12 mouse cellular contexts compared by ENCODE assay signal in genomic region chr7:143546554-143546953, GRCm38 (mm10). TPM values are rescaled to one million over a fixed set of nuclear protein-coding genes. Genes with fewer than 3 reads are reported as not detected.
A peak's percentile ranks its signal among the peaks of the same experiment; 100 is the strongest.
DNase-seq lines count a peak whose midpoint lies in the region; ATAC-seq and TF ChIP-seq lines count a peak whose summit lies in the region.
"Had no signal": no experiment of that assay in that cellular context is flagged by ENCODE, and none has a peak within 500 bp of the region (broad histone marks: within the 10 kb centered on the region; RNA-seq: fewer than 3 reads in every experiment).

No protein-coding gene starts in this region.

- no peak for DNase-seq in stomach, postnatal 0 days (ENCODE audit: low spot score)
- no peak for DNase-seq in cerebellum, postnatal 10 days
- DNase-seq in cerebellum, adult 2 months, result no peak
- DNase-seq in thymus, postnatal 14 days, result no peak
- DNase-seq: adrenal gland, postnatal 10 days; cerebellum, postnatal 25 days; heart, postnatal 14 days; lung, postnatal 36 days had no signal

- H3K27ac ChIP-seq in heart, embryonic 15.5 days, result no peak overlapping the region
- no peak overlapping the region for H3K27ac ChIP-seq in heart, embryonic 12.5 days (ENCODE audit: poor library complexity, severe bottlenecking)
- H3K27ac ChIP-seq in stomach, embryonic 14.5 days (ENCODE audit: low read length), result no peak overlapping the region
- no peak overlapping the region for H3K27ac ChIP-seq in stomach, postnatal 0 days (replicated peaks)
- peak overlapping the region; percentile 15 for H3K27ac ChIP-seq in liver, embryonic 15.5 days (replicated peaks)
- no peak overlapping the region for H3K27ac ChIP-seq in cerebellum, adult 2 months (ENCODE audit: insufficient read depth, low read length)

- no peak for TF ChIP-seq CTCF in stomach, postnatal 0 days (IDR thresholded peaks at IDR 0.05; ENCODE audit: low read depth)
- no peak for TF ChIP-seq CTCF in cerebellum, adult 2 months (IDR thresholded peaks at IDR 0.05; ENCODE audit: borderline replicate concordance, insufficient read depth, low read depth, low read length)

- H3K4me2 ChIP-seq in heart, embryonic 15.5 days, result no peak overlapping the region; the same call in 1 of the 2 replicates
- H3K4me2 ChIP-seq in heart, embryonic 12.5 days, result no peak overlapping the region
- 0 out of 2 replicates have a peak overlapping the region, but pooled peaks have one; percentile 20 for H3K4me2 ChIP-seq in stomach, embryonic 14.5 days (replicated peaks; ENCODE audit: low read depth, low read length)
- H3K4me2 ChIP-seq in stomach, postnatal 0 days (replicated peaks; ENCODE audit: low read depth), result no peak overlapping the region
- peak overlapping the region; percentile 76; the same call in 1 of the 2 replicates for H3K4me2 ChIP-seq in liver, embryonic 15.5 days

- ATAC-seq in heart, embryonic 15.5 days (replicated peaks; ENCODE audit: insufficient number of reproducible peaks, insufficient read depth, low FRiP score, low read depth), result no peak
- no peak for ATAC-seq in heart, embryonic 12.5 days (ENCODE audit: insufficient number of reproducible peaks, low FRiP score)
- no peak for ATAC-seq in stomach, embryonic 14.5 days (ENCODE audit: insufficient number of reproducible peaks, insufficient read depth, low FRiP score, low read depth)
- no peak for ATAC-seq in stomach, postnatal 0 days (ENCODE audit: low FRiP score, low TSS enrichment)
- no peak for ATAC-seq in liver, embryonic 15.5 days (ENCODE audit: insufficient read depth)

- no peak overlapping the region for H3K4me3 ChIP-seq in heart, embryonic 15.5 days
- H3K4me3 ChIP-seq in heart, embryonic 12.5 days, result no peak overlapping the region
- no peak overlapping the region for H3K4me3 ChIP-seq in stomach, embryonic 14.5 days (ENCODE audit: low read depth, low read length)
- H3K4me3 ChIP-seq in stomach, postnatal 0 days (ENCODE audit: low read depth, low read length), result no peak overlapping the region
- no peak overlapping the region for H3K4me3 ChIP-seq in liver, embryonic 15.5 days (replicated peaks)
- no peak overlapping the region for H3K4me3 ChIP-seq in cerebellum, adult 2 months (replicated peaks; ENCODE audit: insufficient read depth, low read depth, low read length)

- H3K9ac ChIP-seq in heart, embryonic 15.5 days, result 0 out of 2 replicates have a peak overlapping the region, but pooled peaks have one; percentile 16
- no peak overlapping the region for H3K9ac ChIP-seq in heart, embryonic 12.5 days
- H3K9ac ChIP-seq in stomach, embryonic 14.5 days (replicated peaks; ENCODE audit: low read depth, low read length), result no peak overlapping the region
- H3K9ac ChIP-seq in stomach, postnatal 0 days (ENCODE audit: low read length), result no peak overlapping the region
- no peak overlapping the region for H3K9ac ChIP-seq in liver, embryonic 15.5 days

- 47% methylated on average over 2 of the region's 2 CpGs for WGBS in heart, embryonic 15.5 days
- WGBS in heart, embryonic 12.5 days, result 67% methylated on average over 2 of the region's 2 CpGs
- WGBS in stomach, embryonic 14.5 days, result 47% methylated on average over 2 of the region's 2 CpGs
- WGBS in stomach, postnatal 0 days, result 21% methylated on average over 2 of the region's 2 CpGs
- 50% methylated on average over 2 of the region's 2 CpGs for WGBS in liver, embryonic 15.5 days (ENCODE audit: insufficient replicate concordance)
- WGBS in cerebellum, adult 2 months, result 63% methylated on average over 2 of the region's 2 CpGs

- H3K4me1 ChIP-seq in heart, embryonic 15.5 days (replicated peaks), result peaks cover 42% of the 10 kb centered on the region
- peaks cover 42% of the 10 kb centered on the region for H3K4me1 ChIP-seq in heart, embryonic 12.5 days (replicated peaks)
- peaks cover 18% of the 10 kb centered on the region; the same call in 1 of the 2 replicates for H3K4me1 ChIP-seq in stomach, embryonic 14.5 days (ENCODE audit: control insufficient read depth, insufficient read depth, low read length)
- 0 out of 2 replicates have a peak, but pooled peaks cover 2% of the 10 kb centered on the region for H3K4me1 ChIP-seq in stomach, postnatal 0 days (replicated peaks; ENCODE audit: control insufficient read depth, insufficient read depth)
- peaks cover 63% of the 10 kb centered on the region for H3K4me1 ChIP-seq in liver, embryonic 15.5 days (replicated peaks)
- peaks cover 3% of the 10 kb centered on the region; the same call in 1 of the 2 replicates for H3K4me1 ChIP-seq in cerebellum, adult 2 months (ENCODE audit: control insufficient read depth, insufficient read depth, low read length)

- no peak for TF ChIP-seq EP300 in stomach, postnatal 0 days (optimal IDR thresholded peaks at IDR 0.05)

- H3K27me3 ChIP-seq in heart, embryonic 15.5 days, result no peaks in the 10 kb centered on the region
- no peaks in the 10 kb centered on the region for H3K27me3 ChIP-seq in heart, embryonic 12.5 days (replicated peaks)
- H3K27me3 ChIP-seq in stomach, embryonic 14.5 days (ENCODE audit: control insufficient read depth, insufficient read depth, low read length), result no peaks in the 10 kb centered on the region
- H3K27me3 ChIP-seq in stomach, postnatal 0 days (ENCODE audit: control insufficient read depth, insufficient read depth, low read length), result no peaks in the 10 kb centered on the region
- H3K27me3 ChIP-seq in liver, embryonic 15.5 days, result no peaks in the 10 kb centered on the region
- no peaks in the 10 kb centered on the region for H3K27me3 ChIP-seq in cerebellum, adult 2 months (ENCODE audit: control insufficient read depth, insufficient read depth, low read length)

- TF ChIP-seq POLR2A in cerebellum, adult 2 months (IDR thresholded peaks at IDR 0.05; ENCODE audit: borderline replicate concordance, insufficient read depth, low read length), result no peak

- no peaks in the 10 kb centered on the region for H3K36me3 ChIP-seq in heart, embryonic 15.5 days
- H3K36me3 ChIP-seq in heart, embryonic 12.5 days, result 0 out of 2 replicates have a peak, but pooled peaks cover 20% of the 10 kb centered on the region
- peaks cover 5% of the 10 kb centered on the region; the same call in 1 of the 2 replicates for H3K36me3 ChIP-seq in stomach, embryonic 14.5 days (ENCODE audit: control insufficient read depth, insufficient read depth, low read length)
- H3K36me3 ChIP-seq in stomach, postnatal 0 days (ENCODE audit: control insufficient read depth, insufficient read depth, low read length), result no peaks in the 10 kb centered on the region
- peaks cover 25% of the 10 kb centered on the region for H3K36me3 ChIP-seq in liver, embryonic 15.5 days (replicated peaks)

- H3K9me3 ChIP-seq in heart, embryonic 15.5 days (replicated peaks), result no peaks in the 10 kb centered on the region
- no peaks in the 10 kb centered on the region for H3K9me3 ChIP-seq in heart, embryonic 12.5 days (replicated peaks)
- H3K9me3 ChIP-seq in stomach, embryonic 14.5 days (ENCODE audit: control insufficient read depth, low read depth, low read length), result no peaks in the 10 kb centered on the region
- no peaks in the 10 kb centered on the region for H3K9me3 ChIP-seq in stomach, postnatal 0 days (ENCODE audit: control insufficient read depth, low read length)
- H3K9me3 ChIP-seq in liver, embryonic 15.5 days (replicated peaks), result no peaks in the 10 kb centered on the region

RNA-seq across cellular contexts. Expression of gene Nap1l4, which starts 2.4 kb away (rescaled TPM):
- 218 and 232 TPM in 2 replicates for polyA plus RNA-seq in heart, embryonic 15.5 days (2015; fragmentation: Nextera tagmentation; extraction: Ambion mirVana)
- polyA plus RNA-seq in heart, embryonic 12.5 days (2016; fragmentation: Nextera tagmentation; extraction: Ambion mirVana), result 236 and 244 TPM in 2 replicates
- polyA plus RNA-seq in stomach, embryonic 14.5 days (2014; fragmentation: Nextera tagmentation; extraction: Ambion mirVana), result 109 and 120 TPM in 2 replicates
- 98.5 and 99.4 TPM in 2 replicates for polyA plus RNA-seq in stomach, postnatal 0 days (2015; fragmentation: Nextera tagmentation; extraction: Ambion mirVana)
- 79.3 and 82.7 TPM in 2 replicates for polyA plus RNA-seq in liver, embryonic 15.5 days (2015; fragmentation: Nextera tagmentation; extraction: Ambion mirVana)
- polyA plus RNA-seq in cerebellum, adult 2 months (2012; rRNA removed), result 164 and 185 TPM in 2 replicates

RNA-seq across cellular contexts. Expression of gene Phlda2, which starts 43.6 kb away (rescaled TPM):
- 0.45 and 0.82 TPM in 2 replicates for polyA plus RNA-seq in heart, embryonic 15.5 days (2015; fragmentation: Nextera tagmentation; extraction: Ambion mirVana)
- 1.7 and 2.2 TPM in 2 replicates for polyA plus RNA-seq in heart, embryonic 12.5 days (2016; fragmentation: Nextera tagmentation; extraction: Ambion mirVana)
- polyA plus RNA-seq in stomach, embryonic 14.5 days (2014; fragmentation: Nextera tagmentation; extraction: Ambion mirVana), result 4.6 and 5.9 TPM in 2 replicates
- polyA plus RNA-seq in stomach, postnatal 0 days (2015; fragmentation: Nextera tagmentation; extraction: Ambion mirVana), result 15.3 and 16.8 TPM in 2 replicates
- polyA plus RNA-seq in liver, embryonic 15.5 days (2015; fragmentation: Nextera tagmentation; extraction: Ambion mirVana), result 22.6 and 27.0 TPM in 2 replicates
- polyA plus RNA-seq in cerebellum, adult 2 months (2012; rRNA removed), result not detected in 2 replicates

RNA-seq across cellular contexts. Expression of gene Cars, which starts 53.3 kb away (rescaled TPM):
- polyA plus RNA-seq in heart, embryonic 15.5 days (2015; fragmentation: Nextera tagmentation; extraction: Ambion mirVana), result 24.7 and 34.5 TPM in 2 replicates
- 28.4 and 31.3 TPM in 2 replicates for polyA plus RNA-seq in heart, embryonic 12.5 days (2016; fragmentation: Nextera tagmentation; extraction: Ambion mirVana)
- 51.1 and 58.1 TPM in 2 replicates for polyA plus RNA-seq in stomach, embryonic 14.5 days (2014; fragmentation: Nextera tagmentation; extraction: Ambion mirVana)
- 45.5 and 53.7 TPM in 2 replicates for polyA plus RNA-seq in stomach, postnatal 0 days (2015; fragmentation: Nextera tagmentation; extraction: Ambion mirVana)
- polyA plus RNA-seq in liver, embryonic 15.5 days (2015; fragmentation: Nextera tagmentation; extraction: Ambion mirVana), result 53.1 and 60.5 TPM in 2 replicates
- 46.2 and 50.1 TPM in 2 replicates for polyA plus RNA-seq in cerebellum, adult 2 months (2012; rRNA removed)

Comparison
In these comparisons a context has a peak if more than half of its experiments do, and no peak if none do; other contexts are left out.
1. H3K4me2 ChIP-seq: peak in stomach, embryonic 14.5 days (single experiment) and liver, embryonic 15.5 days (single experiment); none in heart, embryonic 15.5 days (single experiment), heart, embryonic 12.5 days (single experiment) and stomach, postnatal 0 days (single experiment).